Mouse (Mus musculus) MEL (cell line): ENCODE data around the gene Frmpd2. TPM values are rescaled to one million over a fixed set of nuclear protein-coding genes. Genes with fewer than 3 reads are reported as not detected.
"Not testable (repeated sequence)": the region's sequence is repeated elsewhere in the genome, so short reads cannot be mapped to it uniquely, and the experiment has no call there.

Experiments used
- DNase-seq: peaks from one replicate; pipeline ENCODE4 v3.0.0; 2011; ENCODE audit warnings: low read depth, low spot score
- H3K27ac ChIP-seq: 2 replicates; pipeline ENCODE4 v1.5.1; 2012; ENCODE audit warnings: low read depth, mild to moderate bottlenecking, control low read depth, low read length, moderate library complexity; ENCODE audit not compliant: control insufficient read depth
- H3K27me3 ChIP-seq, 2 experiments: fragments of 150-350 bp in 1 of 2; sonication (generic) in 1 of 2; 2 replicates each; pipeline ENCODE4 v1.6.1; 2012; ENCODE audit warnings: low read length in 2 of 2, mild to moderate bottlenecking in 2 of 2, improper control_type of control experiment in 1 of 2, moderate library complexity in 1 of 2; ENCODE audit not compliant: insufficient read depth in 2 of 2, control insufficient read depth in 1 of 2
- H3K36me3 ChIP-seq, 2 experiments: 2 replicates each; pipeline ENCODE4 v1.6.1; 2012 to 2014; ENCODE audit warnings: low read length in 2 of 2, improper control_type of control experiment in 1 of 2, inconsistent platforms in 1 of 2, mild to moderate bottlenecking in 1 of 2; ENCODE audit not compliant: insufficient read depth in 2 of 2, control insufficient read depth in 1 of 2
- H3K4me1 ChIP-seq, 2 experiments: fragments of 150-350 bp in 1 of 2; sonication (generic) in 1 of 2; 2 replicates each; pipeline ENCODE4 v1.6.1; 2012; ENCODE audit warnings: low read length in 2 of 2, improper control_type of control experiment in 1 of 2, mild to moderate bottlenecking in 1 of 2; ENCODE audit not compliant: insufficient read depth in 2 of 2, control insufficient read depth in 1 of 2
- H3K4me3 ChIP-seq, 2 experiments: fragments of 150-350 bp in 1 of 2; sonication (generic) in 1 of 2; 2 replicates each; pipeline ENCODE4 v1.5.1; 2012; ENCODE audit warnings: low read depth in 2 of 2, low read length in 2 of 2, mild to moderate bottlenecking in 2 of 2, moderate library complexity in 2 of 2, control low read depth in 1 of 2, improper control_type of control experiment in 1 of 2; ENCODE audit not compliant: control insufficient read depth in 1 of 2, insufficient read depth in 1 of 2
- H3K79me2 ChIP-seq: 2 replicates; pipeline ENCODE4 v1.6.1; 2012; ENCODE audit warnings: mild to moderate bottlenecking, low read length, moderate library complexity; ENCODE audit not compliant: control insufficient read depth, poor library complexity, insufficient read depth
- H3K9ac ChIP-seq: 2 replicates; pipeline ENCODE4 v1.6.1; 2012; ENCODE audit warnings: low read depth, mild to moderate bottlenecking, control low read depth, low read length, moderate library complexity; ENCODE audit not compliant: control insufficient read depth, poor library complexity, severe bottlenecking
- H3K9me3 ChIP-seq: fragments of 150-350 bp; sonication (generic); replicated peaks from 2 replicates; pipeline ENCODE4 v1.6.1; 2012; ENCODE audit warnings: mild to moderate bottlenecking, low read length, improper control_type of control experiment, moderate library complexity; ENCODE audit not compliant: insufficient read depth
- BHLHE40 ChIP-seq: IDR thresholded peaks from 2 replicates; pipeline ENCODE4 v1.6.1; 2012; ENCODE audit warnings: low read depth, mild to moderate bottlenecking, inconsistent platforms, low read length, improper control_type of control experiment, borderline replicate concordance
- CHD1 ChIP-seq: IDR thresholded peaks from 2 replicates; pipeline ENCODE4 v1.6.1; 2012; ENCODE audit warnings: low read depth, mild to moderate bottlenecking, inconsistent platforms, low read length, improper control_type of control experiment
- CHD2 ChIP-seq: IDR thresholded peaks from 2 replicates; pipeline ENCODE4 v1.6.1; 2011; ENCODE audit warnings: low read length, improper control_type of control experiment
- ELF1 ChIP-seq: IDR thresholded peaks from 2 replicates; pipeline ENCODE4 v1.6.1; 2014; ENCODE audit warnings: low read depth, mild to moderate bottlenecking, inconsistent platforms, low read length, improper control_type of control experiment, moderate library complexity
- EP300 ChIP-seq, 2 experiments: IDR thresholded peaks; 2 replicates each; pipeline ENCODE4 v1.6.1; 2011; ENCODE audit warnings: improper control_type of control experiment in 2 of 2, low read length in 2 of 2, low read depth in 1 of 2, mild to moderate bottlenecking in 1 of 2
- ETS1 ChIP-seq: IDR thresholded peaks from 2 replicates; pipeline ENCODE4 v1.6.1; 2012; ENCODE audit warnings: low read depth, mild to moderate bottlenecking, inconsistent platforms, low read length, improper control_type of control experiment, moderate library complexity
- GABPA ChIP-seq: IDR thresholded peaks from 2 replicates; pipeline ENCODE4 v1.6.1; 2012; ENCODE audit warnings: low read depth, mild to moderate bottlenecking, inconsistent platforms, low read length, improper control_type of control experiment, moderate library complexity
- HCFC1 ChIP-seq: IDR thresholded peaks from 2 replicates; pipeline ENCODE4 v1.6.1; 2012; ENCODE audit warnings: low read depth, mild to moderate bottlenecking, inconsistent platforms, low read length, improper control_type of control experiment, moderate library complexity
- KAT2A ChIP-seq: conservative IDR thresholded peaks from 2 replicates; pipeline ENCODE4 v1.6.1; 2012; ENCODE audit warnings: low read depth, low read length, improper control_type of control experiment, inconsistent platforms
- MAFK ChIP-seq: IDR thresholded peaks from 2 replicates; pipeline ENCODE4 v1.6.1; 2011; ENCODE audit warnings: low read depth, mild to moderate bottlenecking, low read length, improper control_type of control experiment, borderline replicate concordance
- MAZ ChIP-seq: IDR thresholded peaks from 2 replicates; pipeline ENCODE4 v1.6.1; 2012; ENCODE audit warnings: low read depth, mild to moderate bottlenecking, inconsistent platforms, low read length, improper control_type of control experiment
- POLR2AphosphoS2 ChIP-seq: IDR thresholded peaks from 2 replicates; pipeline ENCODE4 v1.6.1; 2011; ENCODE audit warnings: low read length, improper control_type of control experiment
- SMC3 ChIP-seq: IDR thresholded peaks from 2 replicates; pipeline ENCODE4 v1.6.1; 2011; ENCODE audit warnings: low read depth, low read length, improper control_type of control experiment
- TBP ChIP-seq: IDR thresholded peaks from 2 replicates; pipeline ENCODE4 v1.8.0; 2011; ENCODE audit warnings: low read depth, low read length, improper control_type of control experiment
- USF1 ChIP-seq: IDR thresholded peaks from 2 replicates; pipeline ENCODE4 v1.6.1; 2014; ENCODE audit warnings: low read depth, mild to moderate bottlenecking, inconsistent platforms, low read length, improper control_type of control experiment, moderate library complexity
- USF2 ChIP-seq, 2 experiments: IDR thresholded peaks; 2 replicates each; pipeline ENCODE4 v1.6.1; 2011 to 2012; ENCODE audit warnings: improper control_type of control experiment in 2 of 2, low read length in 2 of 2, borderline replicate concordance in 1 of 2, inconsistent platforms in 1 of 2, low read depth in 1 of 2, mild to moderate bottlenecking in 1 of 2; ENCODE audit not compliant: insufficient read depth in 1 of 2
- ZKSCAN1 ChIP-seq: IDR thresholded peaks from 2 replicates; pipeline ENCODE4 v1.6.1; 2012; ENCODE audit warnings: low read depth, mild to moderate bottlenecking, inconsistent platforms, low read length, improper control_type of control experiment, moderate library complexity
- polyA plus RNA-seq, 2 experiments: library from polyadenylated mRNA; stranded (reverse) in 1 of 2; unstranded in 1 of 2; fragments of >175 nt in 1 of 2; fragments of >200 nt in 1 of 2; gene quantifications; 2 replicates each; pipeline versions ENCODE4 v1.2.1 to v1.2.4; 2012; ENCODE audit warnings: low replicate concordance in 2 of 2, low read depth in 1 of 2; ENCODE audit not compliant: insufficient read length in 2 of 2, insufficient read depth in 1 of 2, missing spikeins in 1 of 2
- total RNA-seq: library from RNA; depleted of rRNA; stranded (reverse); fragments of 300-350 nt; gene quantifications from 2 replicates; pipeline ENCODE4 v1.2.3, GENCODE M21; 2012

Gene Frmpd2
- total and polyA plus RNA-seq, 3 experiments: not detected

DNA sequence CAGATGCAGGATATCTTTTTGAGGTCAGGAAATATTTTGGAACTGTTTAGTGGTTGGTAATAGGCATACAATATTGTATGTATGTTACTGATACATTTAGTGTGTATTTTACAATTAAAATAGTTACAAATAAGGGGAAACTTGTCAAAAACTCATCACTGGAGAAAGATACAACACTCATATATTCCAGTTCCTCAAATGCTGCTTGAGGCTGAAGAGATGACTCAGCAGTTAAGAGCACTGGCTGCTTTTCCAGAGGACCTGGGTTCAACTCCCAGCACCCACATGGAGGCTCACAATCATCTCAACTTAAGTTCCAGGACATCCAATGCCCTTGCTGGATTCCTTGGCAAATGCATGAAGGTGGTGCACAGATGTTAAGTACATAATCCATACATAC, 47.4 kb upstream of the Frmpd2 start:
- TF ChIP-seq CHD1: no peak
- TF ChIP-seq ZKSCAN1: no peak
- peak; percentile 29; the same call in 1 of the 2 replicates for TF ChIP-seq ETS1
- TF ChIP-seq MAFK: peak; percentile 93
- peak; percentile 35 to 62; a peak in 1 of 4 replicates for TF ChIP-seq EP300 (IDR thresholded peaks at IDR 0.05; ENCODE audit: low read depth in 1 of 2, low read length in 2 of 2)
- no peak for TF ChIP-seq SMC3
- no peak for TF ChIP-seq MAZ
- TF ChIP-seq POLR2AphosphoS2: no peak
- TF ChIP-seq GABPA: peak; percentile 70; the same call in 1 of the 2 replicates
- TF ChIP-seq HCFC1: no peak
- TF ChIP-seq TBP: 0 out of 2 replicates have a peak, but pooled peaks have one; percentile 26
- TF ChIP-seq, all 39 proteins: peak for 5
- H3K4me3 ChIP-seq: 0 out of 4 replicates have a peak overlapping the region, but pooled peaks of 1 of the 2 experiments have one; percentile 10
- peak; percentile 74 for DNase-seq

DNA sequence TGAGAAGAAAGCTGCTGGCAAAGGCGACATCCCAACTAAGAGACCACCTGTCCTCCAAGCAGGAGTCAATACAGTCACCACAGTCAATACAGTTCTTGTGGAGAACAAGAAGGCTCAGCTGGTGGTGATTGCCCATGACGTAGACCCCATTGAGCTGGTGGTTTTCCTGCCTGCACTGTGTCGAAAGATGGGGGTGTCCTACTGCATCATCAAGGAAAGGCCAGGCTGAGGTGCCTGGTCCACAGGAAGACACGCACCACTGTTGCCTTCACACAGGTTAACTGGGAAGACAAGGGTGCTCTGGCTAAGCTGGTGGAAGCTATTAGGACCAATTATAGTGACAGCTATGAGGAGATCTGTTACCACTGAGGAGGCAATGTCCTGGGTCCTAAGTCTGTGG, 39.0 kb upstream of the Frmpd2 start:
- not testable (repeated sequence) for H3K36me3 ChIP-seq, DNase-seq, H3K4me1 ChIP-seq, H3K27me3 ChIP-seq, H3K4me3 ChIP-seq, H3K9ac ChIP-seq, H3K27ac ChIP-seq, H3K9me3 ChIP-seq
- peaks cover 34% of the 10 kb centered on the region for H3K79me2 ChIP-seq

More for the DNA sequence above, 47.4 kb upstream of the Frmpd2 start:
- Histone ChIP-seq H3K27me3 (no peaks in the 10 kb centered on the region), H3K27ac (peak overlapping the region; percentile 46; the same call in 1 of the 2 replicates), H3K79me2 (peaks cover 26% of the 10 kb centered on the region), H3K36me3 (peaks cover 0 to 15% of the 10 kb centered on the region in 2 experiments; a peak in 2 of 4 replicates), H3K9me3 (no peaks in the 10 kb centered on the region), H3K9ac (no peak overlapping the region), H3K4me1 (peaks cover 6 to 22% of the 10 kb centered on the region in 2 experiments)

DNA sequence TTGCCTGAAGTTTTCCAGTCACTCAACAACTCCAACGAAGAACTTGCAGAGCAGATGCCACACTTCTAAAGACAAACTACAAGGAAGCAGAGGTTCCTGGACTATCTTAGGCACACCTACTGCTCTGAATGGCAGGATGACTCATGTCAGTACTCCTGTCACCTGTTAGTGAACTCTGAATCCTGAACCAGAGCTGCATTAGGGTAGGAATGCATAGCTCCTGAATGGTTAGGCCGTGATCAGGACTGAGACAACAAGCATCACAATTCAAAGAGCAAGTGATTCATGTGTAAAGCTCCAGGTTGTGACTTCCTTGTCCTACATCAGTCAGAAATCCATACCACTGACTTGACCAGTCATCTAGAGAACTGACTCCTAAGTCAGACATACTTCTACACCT, 27.7 kb upstream of the Frmpd2 start:
- Histone ChIP-seq H3K9me3 (no peaks in the 10 kb centered on the region), H3K4me3 (no peak overlapping the region), H3K4me1 (peaks cover 11 to 14% of the 10 kb centered on the region in 2 experiments), H3K27me3 (no peaks in the 10 kb centered on the region), H3K79me2 (peaks cover 40% of the 10 kb centered on the region), H3K36me3 (peaks cover 0 to 38% of the 10 kb centered on the region in 2 experiments; a peak in 2 of 4 replicates), H3K9ac (no peak overlapping the region), H3K27ac (no peak overlapping the region)
- no peak for DNase-seq
- no peak for TF ChIP-seq ZKSCAN1
- TF ChIP-seq KAT2A: no peak
- TF ChIP-seq MAFK: no peak
- TF ChIP-seq BHLHE40: no peak
- no peak for TF ChIP-seq USF1
- no peak for TF ChIP-seq POLR2AphosphoS2
- TF ChIP-seq USF2 (IDR thresholded peaks at IDR 0.05; ENCODE audit: borderline replicate concordance in 1 of 2, insufficient read depth in 1 of 2, low read depth in 1 of 2, low read length in 2 of 2): no peak
- no peak for TF ChIP-seq ELF1
- no peak for TF ChIP-seq CHD2
